Comparison of ENCODE assay signal across 8 mouse cellular contexts in the genomic region with DNA sequence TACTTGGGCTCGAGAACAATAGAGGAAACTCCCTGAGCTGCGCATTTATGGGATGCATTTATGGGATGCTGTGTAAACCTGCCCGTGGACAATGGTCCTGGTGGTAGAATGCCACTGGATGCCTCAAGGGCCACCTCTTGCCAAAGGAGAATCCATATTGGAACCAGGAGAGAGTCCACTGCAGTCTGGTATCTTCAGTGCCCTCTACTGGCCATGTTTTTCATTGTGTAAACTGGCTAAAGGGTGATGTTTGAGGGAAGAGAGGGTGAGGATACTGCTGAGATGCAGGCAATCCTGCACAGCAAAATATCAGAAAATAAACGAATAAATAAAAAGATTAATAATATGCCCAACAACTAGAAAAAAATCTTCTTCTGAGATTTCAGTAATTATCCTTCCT.
DNase-seq lines count a peak whose midpoint lies in the region; ATAC-seq and TF ChIP-seq lines count a peak whose summit lies in the region.

No protein-coding gene starts in this region.

- no peak for TF ChIP-seq POLR2A in heart, adult 2 months (IDR thresholded peaks at IDR 0.05; ENCODE audit: insufficient read depth, low read depth, low read length)

- no peaks in the 10 kb centered on the region for H3K9me3 ChIP-seq in heart, embryonic 12.5 days (replicated peaks)
- H3K9me3 ChIP-seq in liver, postnatal 0 days (ENCODE audit: low read length) = no peaks in the 10 kb centered on the region
- no peaks in the 10 kb centered on the region for H3K9me3 ChIP-seq in liver, embryonic 12.5 days (replicated peaks)

- no peaks in the 10 kb centered on the region for H3K36me3 ChIP-seq in heart, adult 2 months (ENCODE audit: control insufficient read depth, insufficient read depth, low read length)
- no peaks in the 10 kb centered on the region for H3K36me3 ChIP-seq in heart, embryonic 12.5 days
- no peaks in the 10 kb centered on the region for H3K36me3 ChIP-seq in liver, postnatal 0 days (replicated peaks; ENCODE audit: insufficient read depth, low read length)
- H3K36me3 ChIP-seq in liver, embryonic 12.5 days = no peaks in the 10 kb centered on the region

- DNase-seq in heart, adult 2 months = no peak
- DNase-seq in liver, postnatal 0 days = no peak
- DNase-seq in adrenal gland, postnatal 36 days = peak; percentile 12 to 51
- no peak for DNase-seq in gastrocnemius, postnatal 36 days
- no peak for DNase-seq in frontal cortex, postnatal 25 days (ENCODE audit: low spot score in 2 of 2)

- H3K4me2 ChIP-seq in heart, embryonic 12.5 days = no peak overlapping the region
- no peak overlapping the region for H3K4me2 ChIP-seq in liver, postnatal 0 days (ENCODE audit: low read depth, low read length)
- no peak overlapping the region for H3K4me2 ChIP-seq in liver, embryonic 12.5 days

- TF ChIP-seq EP300 in heart, adult 2 months (IDR thresholded peaks at IDR 0.05; ENCODE audit: insufficient read depth, low read depth, low read length) = no peak
- no peak for TF ChIP-seq EP300 in liver, postnatal 0 days (IDR thresholded peaks at IDR 0.05; ENCODE audit: low read depth)

- peaks cover 1% of the 10 kb centered on the region; the same call in 1 of the 2 replicates for H3K4me1 ChIP-seq in heart, adult 2 months (ENCODE audit: control insufficient read depth, insufficient read depth, low read length)
- peaks cover 9% of the 10 kb centered on the region for H3K4me1 ChIP-seq in heart, embryonic 12.5 days (replicated peaks)
- no peaks in the 10 kb centered on the region for H3K4me1 ChIP-seq in liver, postnatal 0 days (ENCODE audit: insufficient read depth)
- H3K4me1 ChIP-seq in liver, embryonic 12.5 days = no peaks in the 10 kb centered on the region

- intact Hi-C loops in heart, adult 2 months (cut with DNase I) = loop anchor here (10.0 kb wide), 1 partner anchor 576 kb away; no protein-coding TSS in a partner anchor
- intact Hi-C loops in gastrocnemius, postnatal 36 days (cut with DNase I) = no loop called here

- no peak overlapping the region for H3K27ac ChIP-seq in heart, adult 2 months
- no peak overlapping the region for H3K27ac ChIP-seq in heart, embryonic 12.5 days (ENCODE audit: poor library complexity, severe bottlenecking)
- no peak overlapping the region for H3K27ac ChIP-seq in liver, postnatal 0 days (ENCODE audit: low read depth)
- no peak overlapping the region for H3K27ac ChIP-seq in liver, embryonic 12.5 days

- no peak overlapping the region for H3K4me3 ChIP-seq in heart, adult 2 months
- H3K4me3 ChIP-seq in heart, embryonic 12.5 days = no peak overlapping the region
- H3K4me3 ChIP-seq in liver, postnatal 0 days (ENCODE audit: low read depth, low read length) = no peak overlapping the region
- H3K4me3 ChIP-seq in liver, embryonic 12.5 days = no peak overlapping the region

- 69% methylated on average over 4 of the region's 4 CpGs for WGBS in heart, adult 2 months
- WGBS in heart, embryonic 12.5 days = 67% methylated on average over 4 of the region's 4 CpGs
- 52% methylated on average over 4 of the region's 4 CpGs for WGBS in liver, postnatal 0 days (ENCODE audit: insufficient replicate concordance)
- 52% methylated on average over 4 of the region's 4 CpGs for WGBS in liver, embryonic 12.5 days (ENCODE audit: insufficient replicate concordance)

- TF ChIP-seq CTCF in heart, adult 2 months (IDR thresholded peaks at IDR 0.05) = peak; percentile 71
- peak; percentile 55 for TF ChIP-seq CTCF in liver, postnatal 0 days (IDR thresholded peaks at IDR 0.05; ENCODE audit: low read depth)

- no peaks in the 10 kb centered on the region for H3K79me2 ChIP-seq in heart, adult 2 months (replicated peaks; ENCODE audit: control insufficient read depth, insufficient read depth, low read length)

- H3K27me3 ChIP-seq in heart, adult 2 months (ENCODE audit: control insufficient read depth, insufficient read depth, low read length) = no peaks in the 10 kb centered on the region
- H3K27me3 ChIP-seq in heart, embryonic 12.5 days (replicated peaks) = no peaks in the 10 kb centered on the region
- H3K27me3 ChIP-seq in liver, postnatal 0 days (ENCODE audit: insufficient read depth, low read length) = no peaks in the 10 kb centered on the region
- H3K27me3 ChIP-seq in liver, embryonic 12.5 days (replicated peaks) = no peaks in the 10 kb centered on the region

- H3K9ac ChIP-seq in heart, adult 2 months (ENCODE audit: low read depth, low read length) = no peak overlapping the region
- H3K9ac ChIP-seq in heart, embryonic 12.5 days = no peak overlapping the region
- H3K9ac ChIP-seq in liver, postnatal 0 days (replicated peaks) = no peak overlapping the region
- no peak overlapping the region for H3K9ac ChIP-seq in liver, embryonic 12.5 days

- ATAC-seq in heart, embryonic 12.5 days (ENCODE audit: insufficient number of reproducible peaks, low FRiP score) = no peak
- ATAC-seq in liver, postnatal 0 days = no peak
- no peak for ATAC-seq in liver, embryonic 12.5 days
- ATAC-seq in megakaryocyte progenitor cell, adult 5-6 weeks (replicated peaks; ENCODE audit: poor library complexity) = 0 out of 2 replicates have a peak, but pooled peaks have one; percentile 54

Comparison
In these comparisons a context has a peak if more than half of its experiments do, and no peak if none do; other contexts are left out.
1. DNase-seq: peak in adrenal gland, postnatal 36 days (2 of 2); none in heart, adult 2 months (0 of 2), liver, postnatal 0 days (single experiment), gastrocnemius, postnatal 36 days (0 of 2) and frontal cortex, postnatal 25 days (0 of 2).